15 mouse cellular contexts compared by ENCODE assay signal in the genomic region with DNA sequence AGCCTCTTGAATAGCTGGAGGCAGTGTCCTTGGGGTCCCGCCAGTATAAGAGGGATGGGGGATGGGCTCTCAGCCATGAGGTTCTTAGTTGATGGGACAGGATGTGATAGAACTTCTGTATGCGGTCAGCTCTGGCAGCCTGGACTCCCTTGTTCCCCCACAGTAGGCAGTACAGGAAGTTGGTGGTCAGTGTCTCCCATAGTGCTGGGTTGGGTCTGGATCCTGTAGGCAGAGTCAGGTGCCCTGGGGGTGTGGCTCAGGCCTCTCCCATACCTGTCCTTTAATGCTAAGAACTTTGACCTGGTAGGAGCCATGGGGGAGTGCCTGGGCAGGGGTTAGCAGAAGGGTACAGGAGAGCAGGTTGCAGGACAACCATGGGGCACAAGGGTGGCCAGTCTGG. TPM values are rescaled to one million over a fixed set of nuclear protein-coding genes. Genes with fewer than 3 reads are reported as not detected.
A peak's percentile ranks its signal among the peaks of the same experiment; 100 is the strongest.
DNase-seq lines count a peak whose midpoint lies in the region; ATAC-seq and TF ChIP-seq lines count a peak whose summit lies in the region.
"Had no signal": no experiment of that assay in that cellular context is flagged by ENCODE, and none has a peak within 500 bp of the region (broad histone marks: within the 10 kb centered on the region; RNA-seq: fewer than 3 reads in every experiment).

No protein-coding gene starts in this region.

- no peak overlapping the region for H3K4me2 ChIP-seq in forebrain, embryonic 15.5 days (replicated peaks)
- H3K4me2 ChIP-seq in forebrain, embryonic 16.5 days (ENCODE audit: low read length) = no peak overlapping the region
- no peak overlapping the region for H3K4me2 ChIP-seq in lung, embryonic 15.5 days
- H3K4me2 ChIP-seq in intestine, embryonic 15.5 days (replicated peaks) = no peak overlapping the region
- no peak overlapping the region for H3K4me2 ChIP-seq in stomach, postnatal 0 days (replicated peaks; ENCODE audit: low read depth)
- H3K4me2 ChIP-seq: embryonic facial prominence, embryonic 12.5 days; forebrain, embryonic 13.5 days; hindbrain, embryonic 14.5 days had no signal

- no peak for TF ChIP-seq EP300 in stomach, postnatal 0 days (optimal IDR thresholded peaks at IDR 0.05)

- DNase-seq in lung, postnatal 14 days = no peak
- peak; percentile 55 for DNase-seq in stomach, postnatal 0 days (ENCODE audit: low spot score)
- no peak for DNase-seq in retina, embryonic 14.5 days (ENCODE audit: low spot score)
- DNase-seq in neural tube, embryonic 10.5 days (ENCODE audit: extremely low spot score, low spot score) = no peak
- DNase-seq: cerebellum, adult 8-10 months had no signal

- WGBS in forebrain, embryonic 15.5 days = 88% methylated on average over 2 of the region's 2 CpGs
- WGBS in forebrain, embryonic 16.5 days = 89% methylated on average over 2 of the region's 2 CpGs
- WGBS in lung, embryonic 15.5 days = 62% methylated on average over 2 of the region's 2 CpGs
- WGBS in intestine, embryonic 15.5 days = 80% methylated on average over 2 of the region's 2 CpGs
- 70% methylated on average over 2 of the region's 2 CpGs for WGBS in stomach, postnatal 0 days

- no peaks in the 10 kb centered on the region for H3K36me3 ChIP-seq in forebrain, embryonic 15.5 days
- H3K36me3 ChIP-seq in forebrain, embryonic 16.5 days (ENCODE audit: control insufficient read depth, insufficient read depth) = no peaks in the 10 kb centered on the region
- peaks cover 41% of the 10 kb centered on the region for H3K36me3 ChIP-seq in lung, embryonic 15.5 days
- peaks cover 19% of the 10 kb centered on the region for H3K36me3 ChIP-seq in intestine, embryonic 15.5 days
- peaks cover 15% of the 10 kb centered on the region; the same call in 1 of the 2 replicates for H3K36me3 ChIP-seq in stomach, postnatal 0 days (ENCODE audit: control insufficient read depth, insufficient read depth, low read length)

- no peak overlapping the region for H3K9ac ChIP-seq in forebrain, embryonic 15.5 days (replicated peaks)
- H3K9ac ChIP-seq in forebrain, embryonic 16.5 days (replicated peaks; ENCODE audit: low read depth, low read length) = no peak overlapping the region
- no peak overlapping the region for H3K9ac ChIP-seq in lung, embryonic 15.5 days
- no peak overlapping the region for H3K9ac ChIP-seq in intestine, embryonic 15.5 days
- H3K9ac ChIP-seq in stomach, postnatal 0 days (ENCODE audit: low read length) = no peak overlapping the region
- H3K9ac ChIP-seq: embryonic facial prominence, embryonic 12.5 days; forebrain, embryonic 13.5 days; hindbrain, embryonic 14.5 days; liver, embryonic 13.5 days had no signal

- H3K4me1 ChIP-seq in forebrain, embryonic 15.5 days = no peaks in the 10 kb centered on the region
- H3K4me1 ChIP-seq in forebrain, embryonic 16.5 days (replicated peaks; ENCODE audit: control insufficient read depth, insufficient read depth, low read length) = no peaks in the 10 kb centered on the region
- H3K4me1 ChIP-seq in lung, embryonic 15.5 days = peaks cover 8% of the 10 kb centered on the region; the same call in 1 of the 2 replicates
- peaks cover 14% of the 10 kb centered on the region for H3K4me1 ChIP-seq in intestine, embryonic 15.5 days (replicated peaks)
- H3K4me1 ChIP-seq in stomach, postnatal 0 days (replicated peaks; ENCODE audit: control insufficient read depth, insufficient read depth) = peaks cover 4% of the 10 kb centered on the region

- H3K27ac ChIP-seq in forebrain, embryonic 15.5 days (replicated peaks) = no peak overlapping the region
- H3K27ac ChIP-seq in forebrain, embryonic 16.5 days (ENCODE audit: low read length) = no peak overlapping the region
- H3K27ac ChIP-seq in lung, embryonic 15.5 days = no peak overlapping the region
- peak overlapping the region; percentile 58 for H3K27ac ChIP-seq in intestine, embryonic 15.5 days
- no peak overlapping the region; the same call in 1 of the 2 replicates for H3K27ac ChIP-seq in stomach, postnatal 0 days (replicated peaks)
- H3K27ac ChIP-seq: embryonic facial prominence, embryonic 12.5 days; forebrain, embryonic 13.5 days; hindbrain, embryonic 14.5 days; liver, embryonic 13.5 days had no signal

- 0 out of 2 replicates have a peak, but pooled peaks have one; percentile 1 for ATAC-seq in forebrain, embryonic 15.5 days (replicated peaks)
- ATAC-seq in forebrain, embryonic 16.5 days = no peak
- 0 out of 2 replicates have a peak, but pooled peaks have one; percentile 12 for ATAC-seq in lung, embryonic 15.5 days (ENCODE audit: borderline replicate concordance, extremely low read depth, low FRiP score, low TSS enrichment)
- peak; percentile 80 for ATAC-seq in intestine, embryonic 15.5 days
- ATAC-seq in stomach, postnatal 0 days (ENCODE audit: low FRiP score, low TSS enrichment) = peak; percentile 38

- no peak overlapping the region for H3K4me3 ChIP-seq in forebrain, embryonic 15.5 days
- H3K4me3 ChIP-seq in forebrain, embryonic 16.5 days (replicated peaks; ENCODE audit: low read length) = no peak overlapping the region
- H3K4me3 ChIP-seq in lung, embryonic 15.5 days = no peak overlapping the region
- no peak overlapping the region for H3K4me3 ChIP-seq in intestine, embryonic 15.5 days (replicated peaks)
- H3K4me3 ChIP-seq in stomach, postnatal 0 days (ENCODE audit: low read depth, low read length) = no peak overlapping the region
- H3K4me3 ChIP-seq: embryonic facial prominence, embryonic 12.5 days; forebrain, embryonic 13.5 days; liver, embryonic 13.5 days; myocyte had no signal

- no peaks in the 10 kb centered on the region for H3K27me3 ChIP-seq in forebrain, embryonic 15.5 days
- H3K27me3 ChIP-seq in forebrain, embryonic 16.5 days (replicated peaks; ENCODE audit: control insufficient read depth, insufficient read depth, low read length) = no peaks in the 10 kb centered on the region
- H3K27me3 ChIP-seq in lung, embryonic 15.5 days = no peaks in the 10 kb centered on the region
- no peaks in the 10 kb centered on the region for H3K27me3 ChIP-seq in intestine, embryonic 15.5 days (replicated peaks)
- no peaks in the 10 kb centered on the region for H3K27me3 ChIP-seq in stomach, postnatal 0 days (ENCODE audit: control insufficient read depth, insufficient read depth, low read length)
- H3K27me3 ChIP-seq: embryonic facial prominence, embryonic 12.5 days; forebrain, embryonic 13.5 days; liver, embryonic 13.5 days had no signal

- H3K9me3 ChIP-seq in forebrain, embryonic 15.5 days = no peaks in the 10 kb centered on the region
- H3K9me3 ChIP-seq in forebrain, embryonic 16.5 days (ENCODE audit: control insufficient read depth, low read length) = no peaks in the 10 kb centered on the region
- H3K9me3 ChIP-seq in lung, embryonic 15.5 days = no peaks in the 10 kb centered on the region
- H3K9me3 ChIP-seq in intestine, embryonic 15.5 days = no peaks in the 10 kb centered on the region
- H3K9me3 ChIP-seq in stomach, postnatal 0 days (ENCODE audit: control insufficient read depth, low read length) = no peaks in the 10 kb centered on the region
- H3K9me3 ChIP-seq: embryonic facial prominence, embryonic 12.5 days; forebrain, embryonic 13.5 days; liver, embryonic 13.5 days had no signal

- no peak for TF ChIP-seq CTCF in stomach, postnatal 0 days (IDR thresholded peaks at IDR 0.05; ENCODE audit: low read depth)

RNA-seq across cellular contexts. Expression of a gene that starts 14.7 kb away (rescaled TPM):
- 1.2 and 1.5 TPM in 2 replicates for polyA plus RNA-seq in forebrain, embryonic 15.5 days (2015; fragmentation: Nextera tagmentation; extraction: Ambion mirVana)
- 1.1 and 1.3 TPM in 2 replicates for polyA plus RNA-seq in forebrain, embryonic 16.5 days (2015; fragmentation: Nextera tagmentation; extraction: Ambion mirVana)
- polyA plus RNA-seq in lung, embryonic 15.5 days (2015; fragmentation: Nextera tagmentation; extraction: Ambion mirVana) = 3.2 and 6.1 TPM in 2 replicates
- 3.2 TPM in 2 replicates for polyA plus RNA-seq in intestine, embryonic 15.5 days (2015; fragmentation: Nextera tagmentation; extraction: Ambion mirVana)
- 1.4 and 1.6 TPM in 2 replicates for polyA plus RNA-seq in stomach, postnatal 0 days (2015; fragmentation: Nextera tagmentation; extraction: Ambion mirVana)
- polyA plus RNA-seq: C2C12, myocyte had no signal

RNA-seq across cellular contexts. Expression of a gene that starts 14.9 kb away (rescaled TPM):
- polyA plus RNA-seq in forebrain, embryonic 15.5 days (2015; fragmentation: Nextera tagmentation; extraction: Ambion mirVana) = 12.4 and 15.4 TPM in 2 replicates
- polyA plus RNA-seq in forebrain, embryonic 16.5 days (2015; fragmentation: Nextera tagmentation; extraction: Ambion mirVana) = 12.0 and 14.2 TPM in 2 replicates
- 49.0 TPM in 2 replicates for polyA plus RNA-seq in lung, embryonic 15.5 days (2015; fragmentation: Nextera tagmentation; extraction: Ambion mirVana)
- 45.2 and 46.1 TPM in 2 replicates for polyA plus RNA-seq in intestine, embryonic 15.5 days (2015; fragmentation: Nextera tagmentation; extraction: Ambion mirVana)
- 27.5 and 29.9 TPM in 2 replicates for polyA plus RNA-seq in stomach, postnatal 0 days (2015; fragmentation: Nextera tagmentation; extraction: Ambion mirVana)

RNA-seq across cellular contexts. Expression of a gene that starts 15.9 kb away (rescaled TPM):
- polyA plus RNA-seq in forebrain, embryonic 15.5 days (2015; fragmentation: Nextera tagmentation; extraction: Ambion mirVana) = 17.0 and 17.7 TPM in 2 replicates
- polyA plus RNA-seq in forebrain, embryonic 16.5 days (2015; fragmentation: Nextera tagmentation; extraction: Ambion mirVana) = 18.2 and 18.3 TPM in 2 replicates
- 33.1 and 37.3 TPM in 2 replicates for polyA plus RNA-seq in lung, embryonic 15.5 days (2015; fragmentation: Nextera tagmentation; extraction: Ambion mirVana)
- polyA plus RNA-seq in intestine, embryonic 15.5 days (2015; fragmentation: Nextera tagmentation; extraction: Ambion mirVana) = 32.6 and 34.7 TPM in 2 replicates
- 48.0 and 52.4 TPM in 2 replicates for polyA plus RNA-seq in stomach, postnatal 0 days (2015; fragmentation: Nextera tagmentation; extraction: Ambion mirVana)

RNA-seq across cellular contexts. Expression of a gene that starts 36.2 kb away (rescaled TPM):
- polyA plus RNA-seq in forebrain, embryonic 15.5 days (2015; fragmentation: Nextera tagmentation; extraction: Ambion mirVana) = 0.59 and 0.93 TPM in 2 replicates
- polyA plus RNA-seq in forebrain, embryonic 16.5 days (2015; fragmentation: Nextera tagmentation; extraction: Ambion mirVana) = 0.65 and 1.2 TPM in 2 replicates
- polyA plus RNA-seq in lung, embryonic 15.5 days (2015; fragmentation: Nextera tagmentation; extraction: Ambion mirVana) = 2.5 and 3.7 TPM in 2 replicates
- 4.3 and 7.7 TPM in 2 replicates for polyA plus RNA-seq in intestine, embryonic 15.5 days (2015; fragmentation: Nextera tagmentation; extraction: Ambion mirVana)
- polyA plus RNA-seq in stomach, postnatal 0 days (2015; fragmentation: Nextera tagmentation; extraction: Ambion mirVana) = 9.3 and 9.8 TPM in 2 replicates
